Mouse (Mus musculus) embryonic facial prominence, embryonic 11.5 days (tissue): ENCODE measurements around the gene Htr1d. TPM values are rescaled to one million over a fixed set of nuclear protein-coding genes. Genes with fewer than 3 reads are reported as not detected.

Source experiments
- ATAC-seq: fragments of 200-750 bp; cut with Nextera tagmentation; replicated peaks from 2 replicates; pipeline ENCODE4 v1.8.0; 2017; ENCODE audit warnings: low read depth; ENCODE audit not compliant: insufficient number of reproducible peaks, low FRiP score, low TSS enrichment
- DNase-seq: peaks from one replicate; pipeline ENCODE4 v3.0.0-alpha.2; 2015; ENCODE audit warnings: low spot score
- H3K27ac ChIP-seq: fragments of 300-500 bp; sonication (generic); replicated peaks from 2 replicates; pipeline ENCODE4 v1.5.1; 2014; ENCODE audit warnings: mild to moderate bottlenecking, low read depth, low read length, control low read depth
- H3K27me3 ChIP-seq: fragments of 300-500 bp; sonication (generic); 2 replicates; pipeline ENCODE4 v1.6.1; 2014; ENCODE audit warnings: mild to moderate bottlenecking, low read length, moderate library complexity, mixed read lengths; ENCODE audit not compliant: control insufficient read depth, insufficient read depth
- H3K36me3 ChIP-seq: fragments of 300-500 bp; sonication (generic); replicated peaks from 2 replicates; pipeline ENCODE4 v1.6.1; 2014; ENCODE audit warnings: low read depth, mild to moderate bottlenecking, low read length, moderate library complexity, mixed read lengths; ENCODE audit not compliant: control insufficient read depth, insufficient read depth
- H3K4me1 ChIP-seq: fragments of 300-500 bp; sonication (generic); 2 replicates; pipeline ENCODE4 v1.6.1; 2014; ENCODE audit warnings: low read length, mixed read lengths; ENCODE audit not compliant: control insufficient read depth, insufficient read depth
- H3K4me2 ChIP-seq: fragments of 300-500 bp; sonication (generic); 2 replicates; pipeline ENCODE4 v1.6.1; 2014; ENCODE audit warnings: low read depth, mild to moderate bottlenecking, control low read depth, low read length, moderate library complexity
- H3K4me3 ChIP-seq: fragments of 300-500 bp; sonication (generic); 2 replicates; pipeline ENCODE4 v1.5.1; 2014; ENCODE audit warnings: low read depth, low read length, control low read depth
- H3K9ac ChIP-seq: fragments of 300-500 bp; sonication (generic); replicated peaks from 2 replicates; pipeline ENCODE4 v1.6.1; 2014; ENCODE audit warnings: mild to moderate bottlenecking, control low read depth, low read length
- H3K9me3 ChIP-seq: fragments of 300-500 bp; sonication (generic); replicated peaks from 2 replicates; pipeline ENCODE4 v1.6.1; 2016; ENCODE audit warnings: mild to moderate bottlenecking, low read length, inconsistent platforms, mixed read lengths; ENCODE audit not compliant: control insufficient read depth
- WGBS: fragments of 180-500 bp; shearing (Covaris S2); extraction: QIAGEN DNeasy Blood & Tissue Kit; methylation state at CpG from one replicate; pipeline ENCODE4 v1.1.7; 2014; 5-methylcytosine and 5-hydroxymethylcytosine counted together
- polyA plus RNA-seq: library from polyadenylated mRNA; unstranded; fragments of >200 nt; fragmentation: Nextera tagmentation; extraction: Ambion mirVana; gene quantifications from 2 replicates; pipeline ENCODE4 v1.2.1, GENCODE M21; 2014

Gene Htr1d
- polyA plus RNA-seq, 1 experiment from 2014 or later: 0.11 TPM

DNA sequence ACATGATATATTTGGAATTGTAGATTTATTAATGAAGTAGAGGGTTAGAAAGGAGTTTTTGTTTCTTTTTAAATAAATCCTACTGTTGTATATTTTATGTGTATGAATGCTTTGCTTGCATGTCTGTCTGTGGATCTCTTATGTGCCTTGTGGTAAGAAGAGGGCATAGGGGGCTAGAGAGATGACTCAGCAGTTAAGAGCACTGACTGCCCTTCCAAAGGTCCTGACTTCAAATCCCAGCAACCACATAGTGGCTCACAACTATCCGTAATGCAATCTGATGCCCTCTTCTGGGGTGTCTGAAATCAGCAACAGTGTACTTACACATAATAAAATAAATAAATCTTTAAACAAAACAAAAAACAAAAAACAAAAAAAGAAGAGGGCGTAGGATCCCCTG lies 63.2 kb downstream of the Htr1d start:
- ATAC-seq (no peak), DNase-seq (no peak)
- Histone ChIP-seq H3K9ac (no peak overlapping the region), H3K4me1 (no peaks in the 10 kb centered on the region), H3K36me3 (no peaks in the 10 kb centered on the region), H3K27ac (no peak overlapping the region), H3K4me2 (no peak overlapping the region), H3K4me3 (no peak overlapping the region), H3K27me3 (no peaks in the 10 kb centered on the region), H3K9me3 (no peaks in the 10 kb centered on the region)
- 92% methylated on average over 2 of the region's 2 CpGs for WGBS

Other genes starting within 250 kb of the Htr1d start
- 2.8 and 2.9 TPM in 2 replicates for gene Asap3, start 217.2 kb upstream of the Htr1d start, polyA plus RNA-seq
- gene Tcea3, start 175.8 kb upstream of the Htr1d start, polyA plus RNA-seq: 1.3 and 1.4 TPM in 2 replicates
- gene Zfp46, start 138.8 kb upstream of the Htr1d start, polyA plus RNA-seq: 24.3 and 28.0 TPM in 2 replicates
- gene Hnrnpr, start 112.6 kb upstream of the Htr1d start, polyA plus RNA-seq: 186 and 203 TPM in 2 replicates
- 0.15 and 0.20 TPM in 2 replicates for gene 6030445D17Rik, start 38.7 kb downstream of the Htr1d start, polyA plus RNA-seq
- gene Luzp1, start 46.2 kb downstream of the Htr1d start, polyA plus RNA-seq: 116 and 119 TPM in 2 replicates
- gene Kdm1a, start 179.2 kb downstream of the Htr1d start, polyA plus RNA-seq: 76.9 and 88.3 TPM in 2 replicates
- gene Tex46, start 186.9 kb downstream of the Htr1d start, polyA plus RNA-seq: not detected in 2 replicates
- gene Lactbl1, start 199.1 kb downstream of the Htr1d start, polyA plus RNA-seq: not detected in 2 replicates